7 mouse cellular contexts compared by ENCODE assay signal in genomic region chr10:85044732-85045720, GRCm38 (mm10). TPM values are rescaled to one million over a fixed set of nuclear protein-coding genes. Genes with fewer than 3 reads are reported as not detected.
DNase-seq lines count a peak whose midpoint lies in the region; ATAC-seq and TF ChIP-seq lines count a peak whose summit lies in the region.

No protein-coding gene starts in this region.

- H3K4me2 ChIP-seq in heart, postnatal 0 days (ENCODE audit: low read depth, low read length) = peak overlapping the region; percentile 64
- H3K4me2 ChIP-seq in neural tube, embryonic 15.5 days = peak overlapping the region; percentile 46

- TF ChIP-seq EP300 in heart, postnatal 0 days (IDR thresholded peaks at IDR 0.05; ENCODE audit: low read depth) = no peak

- 0 out of 2 replicates have a peak, but pooled peaks have one; percentile 35 for ATAC-seq in erythroblast, adult 5-6 weeks (replicated peaks; ENCODE audit: low FRiP score, poor library complexity, severe bottlenecking)
- ATAC-seq in heart, postnatal 0 days (ENCODE audit: insufficient read depth, low read depth) = 0 out of 2 replicates have a peak, but pooled peaks have one; percentile 49
- ATAC-seq in neural tube, embryonic 15.5 days (ENCODE audit: low FRiP score) = peak; percentile 65; the same call in 1 of the 2 replicates

- peak overlapping the region; percentile 52 for H3K9ac ChIP-seq in heart, postnatal 0 days (replicated peaks; ENCODE audit: low read depth, low read length)
- 0 out of 2 replicates have a peak overlapping the region, but pooled peaks have one; percentile 2 for H3K9ac ChIP-seq in neural tube, embryonic 15.5 days (replicated peaks)

- no peak for TF ChIP-seq POLR2A in bone marrow, adult 2 months (IDR thresholded peaks at IDR 0.05; ENCODE audit: borderline replicate concordance, control insufficient read depth, low read depth, low read length)
- no peak for TF ChIP-seq POLR2A in lung, adult 2 months (IDR thresholded peaks at IDR 0.05; ENCODE audit: borderline replicate concordance, extremely low read depth, low read depth, low read length)

- peak overlapping the region; percentile 10 for H3K4me3 ChIP-seq in bone marrow, adult 2 months (replicated peaks; ENCODE audit: control insufficient read depth, low read depth, low read length)
- H3K4me3 ChIP-seq in heart, postnatal 0 days (ENCODE audit: low read depth, low read length) = peak overlapping the region; percentile 43
- peak overlapping the region; percentile 25 for H3K4me3 ChIP-seq in lung, adult 2 months (replicated peaks; ENCODE audit: extremely low read depth, low read depth, low read length)
- H3K4me3 ChIP-seq in neural tube, embryonic 15.5 days (replicated peaks) = 0 out of 2 replicates have a peak overlapping the region, but pooled peaks have one; percentile 0

- H3K27ac ChIP-seq in bone marrow, adult 2 months (ENCODE audit: control insufficient read depth, insufficient read depth, low read depth, low read length, poor library complexity) = no peak overlapping the region
- H3K27ac ChIP-seq in heart, postnatal 0 days (ENCODE audit: low read depth) = peak overlapping the region; percentile 39; the same call in 1 of the 2 replicates
- 0 out of 2 replicates have a peak overlapping the region, but pooled peaks have one; percentile 11 for H3K27ac ChIP-seq in neural tube, embryonic 15.5 days (replicated peaks)

- TF ChIP-seq CTCF in bone marrow, adult 2 months (IDR thresholded peaks at IDR 0.05; ENCODE audit: control insufficient read depth, insufficient read depth, low read length) = peak; percentile 57
- peak; percentile 75 for TF ChIP-seq CTCF in heart, postnatal 0 days (IDR thresholded peaks at IDR 0.05; ENCODE audit: low read depth)
- TF ChIP-seq CTCF in lung, adult 2 months (IDR thresholded peaks at IDR 0.05; ENCODE audit: insufficient read depth, low read length) = peak; percentile 70

- no peaks in the 10 kb centered on the region for H3K27me3 ChIP-seq in heart, postnatal 0 days (ENCODE audit: control insufficient read depth, insufficient read depth, low read length)
- peaks cover 11% of the 10 kb centered on the region; the same call in 1 of the 2 replicates for H3K27me3 ChIP-seq in neural tube, embryonic 15.5 days (replicated peaks)

- whole genome bisulfite sequencing in bone marrow, adult 2 months = 10% methylated on average over 24 of the region's 24 CpGs
- 12% methylated on average over 24 of the region's 24 CpGs for WGBS in heart, postnatal 0 days
- WGBS in lung, adult 2 months = 16% methylated on average over 24 of the region's 24 CpGs
- 11% methylated on average over 24 of the region's 24 CpGs for WGBS in neural tube, embryonic 15.5 days

- DNase-seq in MN1 (ENCODE audit: low spot score) = peak; percentile 68
- peak; percentile 76 for DNase-seq in heart, postnatal 0 days (ENCODE audit: low spot score)
- DNase-seq in kidney, postnatal 36 days = peak; percentile 47 to 71
- peak; percentile 14 for DNase-seq in lung, adult 2 months

- H3K36me3 ChIP-seq in heart, postnatal 0 days (replicated peaks; ENCODE audit: control insufficient read depth, insufficient read depth, low read length) = no peaks in the 10 kb centered on the region
- H3K36me3 ChIP-seq in neural tube, embryonic 15.5 days = no peaks in the 10 kb centered on the region

- H3K9me3 ChIP-seq in heart, postnatal 0 days (replicated peaks; ENCODE audit: control insufficient read depth, low read length) = no peaks in the 10 kb centered on the region
- no peaks in the 10 kb centered on the region for H3K9me3 ChIP-seq in neural tube, embryonic 15.5 days (replicated peaks)

- peaks cover 1% of the 10 kb centered on the region; the same call in 1 of the 2 replicates for H3K4me1 ChIP-seq in bone marrow, adult 2 months (ENCODE audit: control insufficient read depth, insufficient read depth, low read length)
- H3K4me1 ChIP-seq in heart, postnatal 0 days (ENCODE audit: control insufficient read depth, insufficient read depth) = no peaks in the 10 kb centered on the region
- H3K4me1 ChIP-seq in lung, adult 2 months (ENCODE audit: control insufficient read depth, insufficient read depth, low read length) = no peaks in the 10 kb centered on the region; the same call in 1 of the 2 replicates
- peaks cover 12% of the 10 kb centered on the region for H3K4me1 ChIP-seq in neural tube, embryonic 15.5 days

RNA-seq across cellular contexts. Expression of gene Fhl4, which starts 57.3 kb away (rescaled TPM):
- polyA plus RNA-seq in bone marrow, adult 2 months (2011; ENCODE audit: insufficient read depth, insufficient read length, low replicate concordance, missing spikeins) = 0.45 TPM in 1 of 2 replicates, not detected in the other
- not detected in 2 replicates for total RNA-seq in erythroblast, adult 5-6 weeks (2015; ENCODE audit: low replicate concordance)
- total RNA-seq in erythroblast, adult 5-6 weeks (2017; ENCODE audit: low replicate concordance) = not detected in 2 replicates
- 0.15 and 0.70 TPM in 2 replicates for total RNA-seq in heart, postnatal 0 days (2014; rRNA removed; ENCODE audit: low replicate concordance)
- polyA plus RNA-seq in heart, postnatal 0 days (2015; fragmentation: Nextera tagmentation; extraction: Ambion mirVana) = 1.6 TPM in 2 replicates
- polyA plus RNA-seq in lung, adult 2 months (2012; rRNA removed) = 0.14 and 0.22 TPM in 2 replicates
- polyA plus RNA-seq in neural tube, embryonic 15.5 days (2015; fragmentation: Nextera tagmentation; extraction: Ambion mirVana) = 1.6 and 2.2 TPM in 2 replicates

RNA-seq across cellular contexts. Expression of gene Tmem263, which starts 57.4 kb away (rescaled TPM):
- polyA plus RNA-seq in bone marrow, adult 2 months (2011; ENCODE audit: insufficient read depth, insufficient read length, low replicate concordance, missing spikeins) = 6.2 and 10.1 TPM in 2 replicates
- 6.3 and 7.1 TPM in 2 replicates for total RNA-seq in erythroblast, adult 5-6 weeks (2015; ENCODE audit: low replicate concordance)
- total RNA-seq in erythroblast, adult 5-6 weeks (2017; ENCODE audit: low replicate concordance) = 3.2 and 7.1 TPM in 2 replicates
- total RNA-seq in heart, postnatal 0 days (2014; rRNA removed; ENCODE audit: low replicate concordance) = 15.2 and 21.6 TPM in 2 replicates
- polyA plus RNA-seq in heart, postnatal 0 days (2015; fragmentation: Nextera tagmentation; extraction: Ambion mirVana) = 32.9 and 34.2 TPM in 2 replicates
- 3.6 and 5.9 TPM in 2 replicates for polyA plus RNA-seq in lung, adult 2 months (2012; rRNA removed)
- polyA plus RNA-seq in neural tube, embryonic 15.5 days (2015; fragmentation: Nextera tagmentation; extraction: Ambion mirVana) = 52.9 and 59.0 TPM in 2 replicates

Comparison
In these comparisons a context has a peak if more than half of its experiments do, and no peak if none do; other contexts are left out.
1. DNase-seq: peak in every context shown above with its lines; median percentile 76 in heart, postnatal 0 days; 68 in MN1; 59 in kidney, postnatal 36 days; 14 in lung, adult 2 months.